Mouse (Mus musculus) MN1 (cell line): ENCODE measurements around the gene Cdh24.

Source experiments
- DNase-seq: peaks from one replicate; pipeline ENCODE4 v3.0.0-alpha.2; 2016; ENCODE audit warnings: low spot score

The Cdh24 gene

DNA sequence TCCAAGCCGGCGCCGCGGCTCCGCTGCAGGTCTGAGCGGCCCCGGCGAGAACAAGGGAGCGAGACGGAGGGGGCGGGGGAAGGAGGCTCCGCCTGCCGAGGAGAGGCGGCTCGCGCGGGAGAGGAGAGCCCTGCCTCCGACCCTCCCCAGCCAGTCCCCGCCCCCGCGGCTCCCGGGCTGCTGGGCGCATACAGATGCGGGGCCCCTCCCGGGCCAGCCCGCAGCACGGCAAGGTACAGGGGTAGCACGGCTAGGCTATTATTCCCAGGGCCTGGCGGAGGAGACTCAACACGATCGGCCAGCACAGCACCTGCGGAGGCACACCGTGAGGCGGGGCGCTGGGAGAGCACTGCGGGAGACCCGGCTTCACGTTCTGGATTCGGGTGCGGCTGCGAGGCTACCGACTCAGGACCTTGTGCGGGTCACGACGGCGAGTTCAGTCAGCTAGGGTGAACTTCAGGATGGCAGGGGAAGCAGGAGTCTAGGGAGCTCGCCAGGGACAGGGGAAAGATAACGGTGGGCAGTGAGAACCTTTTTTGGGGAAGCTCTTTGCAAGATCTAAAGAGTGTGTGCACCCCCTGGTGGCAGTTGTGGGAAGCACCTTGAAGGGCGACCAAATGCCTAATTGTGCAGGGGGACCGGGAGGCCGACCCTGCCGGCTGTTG lies at the start of gene Cdh24:
TSS of gene Cdh24 (minus strand) at position 60 of the 665 bp plus-strand sequence.
- DNase-seq: peak; percentile 87

DNA sequence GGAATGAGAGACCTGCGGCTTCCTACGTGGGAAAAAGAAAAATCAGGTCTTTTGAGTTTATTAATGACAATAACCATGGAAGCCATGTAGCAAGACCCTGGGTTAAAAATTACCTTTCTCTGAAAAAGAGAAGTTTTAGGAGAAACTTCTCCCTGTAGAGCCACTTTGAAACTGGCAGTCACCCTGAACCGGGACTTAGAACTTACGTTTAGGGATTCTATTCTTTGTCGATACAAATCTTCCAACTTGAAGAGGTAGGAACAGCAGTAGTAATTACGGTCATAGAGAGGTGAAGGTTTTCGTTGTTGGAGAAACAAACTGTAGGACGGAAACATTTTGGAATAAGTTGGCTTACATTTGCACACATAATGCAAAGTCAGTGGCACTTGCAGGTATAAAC lies 46.1 kb upstream of the Cdh24 start:
- peak; percentile 20 for DNase-seq

DNA sequence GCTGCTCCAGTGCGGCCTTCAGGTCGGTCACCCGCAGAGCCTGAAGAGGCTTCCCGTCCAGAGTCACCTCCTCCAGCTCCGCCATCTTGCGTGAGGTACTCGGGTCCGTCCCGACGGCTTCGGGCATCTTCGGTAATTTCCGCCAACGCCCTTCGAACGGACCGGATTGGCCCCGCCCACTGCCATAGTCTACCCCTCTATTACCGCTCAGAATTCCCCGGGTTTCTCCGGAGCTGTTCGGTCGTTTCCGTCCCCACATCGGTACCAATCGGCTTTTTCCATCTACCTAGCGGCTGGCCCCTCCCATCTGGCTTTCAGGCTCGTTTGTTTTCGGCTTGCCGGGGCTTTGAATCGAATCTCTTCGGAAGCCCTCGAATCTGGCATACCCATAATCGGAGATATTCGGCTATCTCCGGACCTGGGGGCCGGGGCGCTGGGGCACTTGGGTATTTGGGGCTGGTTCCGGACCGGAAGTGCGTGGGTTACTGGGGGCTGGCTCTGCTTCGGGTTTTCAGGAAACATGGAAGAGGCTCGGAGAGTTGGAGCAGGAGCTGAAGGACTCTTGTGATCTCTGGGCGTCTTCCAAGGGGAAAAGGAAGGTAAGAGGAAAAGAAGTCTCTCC lies 45.5 kb upstream of the Cdh24 start, which contains the start of gene Acin1:
TSS of gene Acin1 (minus strand) at position 410 of the 622 bp plus-strand sequence.
- DNase-seq: peak; percentile 99

DNA sequence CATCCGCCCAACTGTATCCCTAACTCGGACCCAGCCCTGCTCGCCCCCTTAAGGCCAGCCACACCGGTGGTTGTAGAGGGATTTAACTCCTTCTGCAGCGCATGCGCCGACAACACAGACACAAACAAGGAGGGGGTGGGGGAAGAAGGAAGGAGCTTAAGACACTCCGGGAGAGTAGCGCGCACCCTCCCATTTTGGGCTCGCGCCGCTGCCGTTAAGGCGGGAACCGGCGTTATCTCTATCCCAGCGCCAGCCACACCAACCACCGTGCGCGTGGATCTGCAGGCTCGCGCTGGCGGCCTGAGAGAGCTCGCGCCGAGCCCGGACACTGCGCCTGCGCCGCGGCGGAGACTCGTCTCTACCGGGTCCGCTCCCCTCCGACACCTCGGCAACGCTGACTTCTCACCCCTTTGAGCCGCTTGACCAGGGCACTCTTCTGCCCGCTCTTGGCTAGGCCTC lies 44.9 kb upstream of the Cdh24 start, which contains the start of gene 1700123O20Rik:
TSS of gene 1700123O20Rik (plus strand) at position 154 of the 459 bp plus-strand sequence.
- peak; percentile 84 for DNase-seq

DNA sequence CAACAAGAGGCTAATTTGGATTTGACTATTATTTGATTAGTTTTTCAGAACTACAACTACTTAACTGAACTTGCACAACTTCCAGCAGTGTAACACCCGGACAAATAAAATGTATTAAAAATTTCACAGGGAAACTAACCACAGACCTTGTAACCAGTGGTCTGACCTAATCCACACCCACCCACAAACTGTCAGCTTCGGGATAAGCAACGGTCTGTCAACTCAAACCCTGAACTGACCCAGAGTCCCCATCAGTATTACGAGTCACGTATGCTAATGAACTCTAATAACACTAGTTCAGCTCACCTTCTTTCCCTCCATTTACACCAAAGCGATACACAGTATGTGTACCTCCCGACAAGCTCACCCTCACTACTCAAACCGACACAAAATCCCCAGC lies 44.3 kb upstream of the Cdh24 start:
- DNase-seq: peak; percentile 14

DNA sequence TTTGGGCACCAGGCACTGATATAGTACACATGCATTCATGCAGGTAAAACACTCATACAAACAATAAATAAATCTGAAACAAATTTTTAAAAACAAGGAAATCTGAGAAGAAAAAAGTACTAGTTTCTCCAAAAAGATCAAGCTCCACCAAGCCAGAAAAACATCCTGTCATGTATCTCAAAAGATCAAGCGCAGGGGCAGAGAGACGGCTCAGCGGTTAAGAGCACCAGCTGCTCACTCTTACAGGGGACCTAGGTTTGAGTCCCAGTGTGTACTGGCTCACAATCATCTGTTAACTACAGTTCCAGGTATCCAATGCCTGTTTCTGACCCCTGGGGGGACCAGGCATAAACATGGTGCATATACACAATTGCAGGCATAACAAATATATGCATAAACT lies 41.2 kb upstream of the Cdh24 start:
- no peak for DNase-seq

DNA sequence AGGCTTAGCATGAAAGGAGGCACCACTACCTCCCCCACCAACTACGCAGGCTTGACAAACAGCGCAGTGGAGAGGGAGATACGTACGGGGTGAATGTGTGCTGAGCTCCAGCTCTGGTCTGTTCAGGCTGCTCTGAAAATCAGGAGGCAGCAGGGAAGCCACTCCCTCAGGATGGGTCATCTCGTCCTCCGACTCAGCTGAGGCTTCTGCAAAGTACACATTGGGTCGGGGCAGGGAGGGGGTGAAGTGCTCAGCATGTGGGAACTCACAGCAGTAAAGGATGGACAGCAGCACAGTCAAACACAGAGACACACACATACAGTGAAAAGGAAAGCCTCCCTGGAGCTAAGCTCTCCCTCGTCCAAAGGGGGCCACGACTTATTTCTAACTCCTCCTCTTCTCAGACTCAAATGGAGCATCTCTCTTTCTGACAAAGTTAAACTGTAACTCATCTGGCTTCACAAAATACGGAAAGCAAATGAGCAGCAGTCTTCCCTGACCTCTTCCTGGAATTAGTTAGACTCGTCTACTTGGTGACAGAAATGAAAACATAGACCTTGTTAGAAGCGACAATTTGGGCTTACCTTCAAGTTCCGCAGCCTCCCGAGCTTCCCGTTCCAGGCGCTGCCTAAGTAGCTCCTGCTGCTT lies 37.6 kb upstream of the Cdh24 start:
- DNase-seq: no peak

DNA sequence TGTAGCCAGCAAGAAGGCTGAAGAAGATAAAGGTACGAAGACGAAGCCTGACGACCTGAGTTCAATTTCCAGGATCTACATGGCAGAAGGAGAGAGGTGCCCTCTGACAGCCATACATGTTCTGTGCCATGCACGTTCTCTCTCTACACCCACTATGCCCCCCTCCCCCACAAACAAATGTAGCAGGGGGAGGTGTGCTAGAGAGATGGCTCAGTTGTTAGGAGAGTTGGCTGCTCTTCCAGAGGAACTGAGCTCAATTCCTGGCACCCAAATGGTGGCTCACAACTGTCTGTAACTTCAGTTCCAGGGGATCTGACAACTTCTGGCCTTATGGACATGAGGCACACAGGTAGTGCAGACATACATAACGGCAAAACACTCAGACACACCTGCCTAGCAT lies 35.1 kb upstream of the Cdh24 start:
- no peak for DNase-seq

DNA sequence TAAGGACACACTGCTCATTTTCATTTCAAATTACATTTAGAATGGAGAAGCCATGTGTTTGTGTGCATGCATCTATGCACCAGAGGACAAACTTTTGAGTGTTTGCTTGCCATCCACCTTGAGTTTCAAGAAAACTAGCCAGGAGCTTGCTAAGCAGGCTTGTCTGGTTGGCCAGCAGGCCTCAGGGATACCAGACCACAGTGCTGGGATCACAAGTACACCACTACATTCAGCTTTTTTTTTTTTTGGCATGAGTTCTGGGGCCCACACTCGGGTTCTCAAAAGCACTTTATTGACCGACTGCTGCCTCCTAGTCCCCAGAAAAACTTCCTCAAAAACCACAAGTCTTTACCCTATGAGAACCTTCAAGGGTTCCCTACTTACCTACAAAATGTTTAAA lies 33.2 kb upstream of the Cdh24 start:
- no peak for DNase-seq

DNA sequence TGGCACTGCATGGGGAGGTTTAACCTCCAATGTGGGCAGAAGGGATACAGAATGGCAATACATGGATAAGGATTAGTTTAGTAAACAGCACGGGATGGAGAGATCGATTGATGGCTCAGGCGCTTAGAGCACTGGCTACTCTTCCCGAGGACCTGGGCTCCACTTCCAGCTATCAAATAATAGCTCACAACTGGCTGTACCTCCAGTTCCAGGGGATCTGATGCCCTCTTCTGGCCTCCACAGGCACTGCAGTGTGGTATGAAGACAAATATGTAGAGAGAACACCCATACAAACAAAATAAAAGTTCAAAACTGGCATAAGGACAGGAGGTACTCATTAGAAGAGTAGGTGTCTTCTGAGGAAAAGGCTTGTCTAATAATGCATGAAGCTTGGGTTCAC lies 28.2 kb upstream of the Cdh24 start:
- no peak for DNase-seq

DNA sequence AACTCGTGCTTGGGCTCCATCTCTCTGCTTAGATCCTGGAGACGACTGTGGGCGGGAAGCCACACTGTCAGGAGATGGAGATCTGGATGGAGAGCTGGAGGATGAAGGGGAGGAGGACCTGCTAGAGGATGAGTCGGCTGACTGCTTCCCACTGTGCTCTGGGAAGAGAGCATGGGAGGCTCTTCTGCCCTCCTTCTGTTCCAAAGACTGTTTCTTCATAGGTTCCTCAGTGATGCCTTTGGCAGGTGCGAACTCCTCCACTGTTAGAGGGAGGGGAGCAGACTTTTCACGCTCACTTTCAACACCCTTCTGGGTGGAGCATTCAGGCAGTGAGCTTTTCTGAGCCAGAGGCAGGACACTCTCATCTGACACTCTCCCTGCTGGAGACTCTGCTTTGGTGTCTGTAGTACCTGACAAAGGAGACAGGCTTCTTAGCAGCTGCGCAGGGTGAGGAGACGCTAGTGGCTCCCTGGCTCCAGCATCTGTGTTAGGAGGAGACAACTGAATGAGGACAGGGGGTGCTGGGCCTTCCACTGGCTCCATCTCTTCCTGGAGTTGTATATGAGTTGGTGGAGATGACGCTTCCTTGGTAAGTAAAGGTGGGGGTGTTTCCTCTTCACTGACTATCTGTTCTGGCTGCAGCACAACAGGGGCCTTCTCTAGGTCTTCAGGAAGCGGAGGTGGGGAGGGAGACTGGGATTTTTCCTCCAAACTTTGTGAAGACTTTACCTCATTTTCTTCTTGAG lies 23.5 kb upstream of the Cdh24 start:
- no peak for DNase-seq

DNA sequence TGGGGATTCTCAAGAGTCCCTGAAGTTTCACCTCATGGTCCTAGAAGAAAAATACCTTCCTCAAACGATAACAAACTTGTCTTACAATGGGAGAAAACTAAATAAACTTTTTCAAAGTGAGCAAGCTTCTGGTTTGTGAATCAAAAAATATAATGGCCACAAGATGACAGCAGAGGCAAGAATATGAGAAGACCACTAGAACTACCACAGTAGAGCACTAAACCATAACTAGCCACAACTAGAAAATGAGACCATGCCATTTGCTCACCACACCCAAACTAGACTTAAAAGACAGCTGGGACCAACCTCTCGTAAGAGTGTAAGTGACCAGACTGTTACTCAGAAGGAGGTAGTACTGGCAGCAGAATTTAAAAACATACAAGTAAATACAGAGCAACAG lies 18.8 kb upstream of the Cdh24 start:
- DNase-seq: peak; percentile 52

DNA sequence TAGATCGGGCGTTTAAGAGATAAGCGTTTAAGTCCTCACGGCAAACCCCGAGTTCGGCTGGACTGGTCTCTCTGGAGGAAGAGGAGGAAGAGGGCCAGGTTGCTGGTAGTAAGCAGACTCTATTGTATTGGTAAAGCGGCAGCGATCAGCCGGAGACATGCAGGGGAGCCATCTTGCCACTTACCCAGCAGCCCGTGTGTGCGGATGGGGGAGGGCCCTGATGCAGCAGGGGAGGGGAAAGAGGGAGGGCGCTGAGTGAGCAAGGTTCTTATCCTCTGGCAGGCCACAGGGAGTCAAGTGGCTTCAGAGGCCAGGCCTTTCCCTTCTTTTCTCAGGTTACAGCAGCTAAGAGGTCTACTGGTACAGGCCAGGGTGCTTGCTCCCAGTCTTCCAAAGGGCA lies 12.3 kb upstream of the Cdh24 start:
- peak; percentile 90 for DNase-seq

DNA sequence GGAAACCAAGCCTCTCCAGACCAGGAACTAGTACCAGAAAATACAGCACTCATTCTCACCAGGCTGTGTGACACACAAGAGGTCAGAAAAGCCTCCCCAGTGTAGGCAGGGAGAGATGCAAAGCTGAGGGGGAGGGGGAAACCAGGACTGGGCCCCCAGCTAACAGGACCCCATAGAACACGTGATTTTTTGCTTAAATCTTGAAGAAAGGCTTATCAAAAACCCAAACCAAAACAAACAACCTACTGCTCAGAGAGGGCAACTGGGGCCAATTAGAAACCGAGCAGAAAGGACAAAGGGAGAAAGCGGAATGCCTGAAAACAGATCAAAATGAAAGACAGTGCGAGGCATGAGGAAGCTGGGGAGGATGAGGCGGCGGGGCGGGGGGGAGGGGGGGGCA lies 11.6 kb upstream of the Cdh24 start:
- DNase-seq: no peak

DNA sequence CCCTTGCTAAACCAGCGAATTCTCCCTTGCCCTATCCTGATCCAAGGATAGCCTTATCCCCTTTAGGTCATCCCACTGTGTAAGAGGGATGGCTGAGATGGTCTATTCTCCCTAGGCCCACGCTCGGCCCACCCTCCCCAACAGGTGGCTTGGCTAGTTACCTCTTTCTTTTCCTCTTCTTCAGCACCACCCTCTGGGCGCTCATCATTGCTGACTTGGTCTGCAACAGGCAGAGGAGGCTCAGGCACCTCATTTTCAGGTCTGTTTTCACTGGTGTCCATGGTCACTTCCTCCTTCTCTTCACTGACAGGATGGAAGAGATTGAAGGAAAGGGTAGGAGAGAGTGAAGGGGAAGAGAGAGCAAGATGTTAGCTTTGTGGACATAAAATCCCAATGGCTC lies 10.4 kb upstream of the Cdh24 start:
- no peak for DNase-seq

DNA sequence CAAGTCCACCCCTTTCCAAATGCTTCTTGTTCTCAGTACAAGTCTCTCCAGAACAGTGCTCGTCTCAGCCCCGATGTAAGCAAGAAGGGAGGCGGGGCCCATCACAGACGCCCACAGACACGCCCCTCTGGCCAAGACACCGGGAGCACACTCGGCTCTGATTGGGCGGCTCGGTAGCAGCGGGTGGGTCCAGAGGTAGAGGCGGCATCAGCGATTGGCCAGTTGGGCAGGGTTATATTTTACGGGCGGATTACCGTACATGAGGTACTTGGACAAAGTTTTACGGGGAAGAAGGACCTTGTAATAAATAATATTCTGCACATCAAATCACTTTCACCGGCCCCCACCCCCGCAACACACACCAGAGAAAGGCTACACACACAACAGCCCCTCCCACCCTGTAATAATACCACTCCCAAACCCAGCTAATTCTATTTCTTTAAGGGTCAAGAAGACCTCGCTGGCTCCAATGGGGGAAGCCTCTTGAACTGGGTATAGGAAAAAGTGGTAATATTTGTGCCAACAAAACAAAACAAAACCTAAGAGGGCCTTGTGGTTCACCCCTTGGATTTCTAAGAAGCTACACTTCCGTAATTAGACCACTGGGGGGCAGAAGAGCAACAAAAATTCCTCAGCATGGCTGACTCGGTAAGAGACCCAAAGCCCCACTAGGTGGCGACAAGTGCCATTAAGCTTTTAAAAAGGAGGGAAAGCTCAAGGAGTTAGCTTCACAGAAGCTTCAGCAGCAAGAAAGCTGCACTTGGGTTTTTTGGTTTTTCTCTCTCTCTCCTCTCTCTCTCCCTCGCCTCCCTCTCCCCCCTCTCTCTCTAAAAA lies 9.7 kb upstream of the Cdh24 start:
- DNase-seq: peak; percentile 94

DNA sequence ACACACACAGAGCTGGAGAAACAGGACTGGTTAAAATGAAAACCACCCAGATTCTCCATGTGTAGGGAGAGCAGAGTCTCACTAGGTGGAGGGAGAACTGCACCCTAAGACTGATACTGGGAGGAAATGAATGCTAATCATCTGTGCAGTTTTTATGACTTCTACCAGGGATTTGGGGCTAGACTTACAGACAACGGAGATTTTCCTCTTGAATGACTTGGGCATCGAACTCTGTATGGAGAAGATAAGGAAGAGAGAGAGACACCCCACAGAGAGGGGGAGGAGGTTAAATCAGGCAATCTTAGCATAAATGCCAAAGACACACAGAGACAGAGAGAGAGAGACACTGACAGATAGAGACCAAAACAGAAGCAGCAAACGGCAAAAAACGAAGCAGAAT lies 6.7 kb upstream of the Cdh24 start:
- no peak for DNase-seq

DNA sequence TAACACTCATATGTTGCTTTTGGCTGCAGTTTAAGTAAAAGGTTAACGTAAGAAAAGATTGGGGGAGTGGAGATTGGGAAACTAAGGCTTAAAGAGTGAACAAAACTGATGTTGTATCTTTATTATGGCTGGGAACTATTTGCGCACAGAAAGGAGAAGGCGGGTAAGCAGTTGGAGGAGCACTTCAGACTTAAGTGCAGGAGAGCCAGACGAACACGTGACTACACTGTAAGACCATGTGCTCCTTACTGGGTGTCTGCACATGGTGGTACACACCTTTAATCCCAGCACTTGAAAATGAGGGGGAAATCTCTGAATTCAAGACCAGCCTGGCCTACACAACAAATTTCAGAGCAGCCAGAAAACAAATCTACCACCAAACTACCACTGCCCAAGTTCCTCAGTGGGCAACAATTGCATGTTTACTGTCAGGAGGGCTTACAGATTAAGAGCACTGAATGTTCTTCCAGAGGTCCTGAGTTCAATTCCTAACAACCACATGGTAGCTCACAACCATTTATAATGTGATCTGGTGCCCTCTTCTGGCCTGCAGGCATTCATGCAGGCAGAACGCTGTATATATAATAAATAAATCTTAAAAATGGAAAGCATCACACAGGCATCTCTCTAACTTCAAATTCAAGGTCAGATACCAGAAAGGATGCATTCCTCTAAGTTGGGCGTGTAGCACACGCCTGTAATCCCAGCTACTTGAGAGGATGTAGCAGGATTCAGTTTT lies 5.9 kb upstream of the Cdh24 start:
- DNase-seq: no peak

DNA sequence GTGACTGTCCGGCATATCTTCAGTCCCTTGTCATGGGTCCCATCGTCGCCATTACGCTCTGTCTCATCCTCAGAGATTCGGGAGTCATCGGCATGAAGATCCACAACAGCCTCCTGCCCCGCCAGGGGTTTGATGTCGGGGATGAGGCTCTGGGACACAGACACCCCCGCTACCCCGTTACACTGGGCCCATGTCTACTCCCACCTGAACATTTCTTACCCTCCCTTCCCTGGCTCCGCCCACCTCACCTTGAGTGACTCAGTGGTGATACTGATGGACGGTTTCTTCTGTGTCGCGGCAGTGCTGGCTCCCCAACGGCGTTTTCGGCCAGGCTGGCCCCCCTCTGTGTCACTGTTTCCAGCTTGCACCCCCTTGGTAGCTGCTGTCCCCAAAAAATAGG lies 5.3 kb upstream of the Cdh24 start:
- DNase-seq: no peak

DNA sequence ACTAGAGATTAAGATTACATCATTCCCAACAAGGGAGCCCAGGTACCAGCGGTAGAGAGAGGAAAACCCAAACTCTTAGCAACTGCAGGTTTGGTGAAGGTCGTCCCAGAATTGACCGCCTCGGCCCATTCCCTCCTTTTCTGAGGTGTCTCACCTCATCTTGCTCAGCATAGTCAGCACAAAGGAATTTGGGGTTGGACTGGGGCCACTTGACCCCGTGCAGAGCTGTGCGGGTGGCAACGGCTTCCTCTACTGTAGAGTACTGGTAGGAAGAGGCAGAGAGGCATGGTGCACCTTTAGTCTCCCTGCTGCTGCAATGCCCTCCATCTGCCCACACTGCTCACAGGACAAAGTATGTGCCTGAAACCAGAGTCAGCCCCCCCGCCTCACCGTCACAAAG lies 3.1 kb upstream of the Cdh24 start:
- no peak for DNase-seq

DNA sequence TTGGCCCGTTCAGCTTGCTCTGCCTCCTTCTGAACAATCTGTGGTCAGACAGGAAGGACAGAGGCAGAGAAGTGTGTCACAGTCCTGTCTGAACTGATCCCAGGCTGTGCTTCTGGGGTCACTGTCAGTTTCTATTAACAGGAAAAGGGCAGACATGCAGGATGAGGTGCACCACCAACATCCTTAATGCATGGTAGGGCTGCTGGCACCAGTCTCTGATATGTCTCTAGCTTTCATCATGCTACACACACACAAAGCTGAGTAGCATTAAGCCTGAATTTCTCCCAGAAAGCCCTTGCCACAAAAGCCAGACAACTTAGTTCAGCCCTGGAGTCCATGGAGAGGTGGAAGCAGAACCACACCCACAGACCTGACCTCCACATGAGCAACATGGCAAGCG lies 1.8 kb upstream of the Cdh24 start:
- DNase-seq: peak; percentile 51
